Mouse (Mus musculus): ENCODE results near the gene Serinc2. TPM values are rescaled to one million over a fixed set of nuclear protein-coding genes. Genes with fewer than 3 reads are reported as not detected.

Serinc2 gene
- total and polyA plus RNA-seq, 2 experiments from 2014 or later, result 11.1 to 12.6 TPM

DNA sequence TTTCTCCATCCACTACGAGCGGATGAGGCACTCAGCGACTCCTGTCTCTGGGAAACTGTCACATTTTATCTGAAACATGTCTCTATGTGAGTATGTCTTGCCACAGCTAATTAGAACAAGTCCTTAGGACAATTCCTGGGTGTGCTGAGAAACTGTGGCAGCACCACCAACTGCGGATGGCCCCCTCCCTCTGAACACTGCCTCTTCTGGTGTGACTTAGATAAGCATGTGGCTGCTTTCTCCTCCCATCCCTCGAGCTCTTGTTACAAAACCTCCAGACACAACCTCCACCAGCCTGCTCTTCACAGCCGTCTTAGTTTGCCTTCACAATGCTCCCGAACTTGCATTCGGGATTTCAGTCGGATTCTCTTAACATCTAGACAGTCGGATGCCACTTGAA is 65.1 kb downstream of the Serinc2 start:
- H3K36me3 ChIP-seq (ENCODE audit: insufficient read depth, low read length), result no peaks in the 10 kb centered on the region
- 79% methylated on average over 10 of the region's 10 CpGs for WGBS
- no peak for ATAC-seq (ENCODE audit: low FRiP score)
- DNase-seq (ENCODE audit: low spot score), result no peak
- no peak overlapping the region for H3K27ac ChIP-seq (ENCODE audit: low read depth, low read length)
- no peak for TF ChIP-seq CTCF (IDR thresholded peaks at IDR 0.05)
- no peaks in the 10 kb centered on the region for H3K9me3 ChIP-seq (ENCODE audit: low read length)
- no peaks in the 10 kb centered on the region for H3K27me3 ChIP-seq (ENCODE audit: insufficient read depth, low read length)
- no peak overlapping the region for H3K4me2 ChIP-seq (ENCODE audit: low read depth, low read length, poor library complexity, severe bottlenecking)
- no peaks in the 10 kb centered on the region for H3K4me1 ChIP-seq (ENCODE audit: insufficient read depth, low read length)
- no peak overlapping the region for H3K4me3 ChIP-seq (ENCODE audit: low read depth, low read length)
- H3K9ac ChIP-seq (replicated peaks; ENCODE audit: low read length, poor library complexity, severe bottlenecking), result no peak overlapping the region

DNA sequence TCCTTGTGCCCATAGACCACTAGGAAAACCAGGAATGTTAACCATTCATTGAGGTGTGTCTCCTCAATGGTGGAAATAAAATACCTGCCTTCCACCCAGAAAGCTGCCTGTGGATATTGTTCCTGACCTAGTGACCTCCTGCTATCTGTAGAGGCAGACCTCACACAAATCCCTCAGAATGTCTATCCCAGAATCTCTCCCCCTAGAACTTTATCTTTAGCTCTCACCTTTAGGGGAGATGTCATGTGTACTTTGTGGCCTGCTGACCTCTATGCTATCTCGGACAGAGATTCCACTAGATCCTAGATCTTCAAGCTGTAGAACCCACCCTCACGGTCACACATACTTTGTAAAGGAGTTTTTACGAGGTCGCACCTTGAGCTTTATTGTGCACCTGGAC is 65.8 kb downstream of the Serinc2 start:
- WGBS, result 89% methylated on average over 4 of the region's 4 CpGs
- Histone ChIP-seq H3K9ac (replicated peaks; ENCODE audit: low read length, poor library complexity, severe bottlenecking) (no peak overlapping the region), H3K27me3 (ENCODE audit: insufficient read depth, low read length) (no peaks in the 10 kb centered on the region), H3K9me3 (ENCODE audit: low read length) (no peaks in the 10 kb centered on the region), H3K4me1 (ENCODE audit: insufficient read depth, low read length) (no peaks in the 10 kb centered on the region), H3K36me3 (ENCODE audit: insufficient read depth, low read length) (no peaks in the 10 kb centered on the region), H3K4me3 (ENCODE audit: low read depth, low read length) (no peak overlapping the region), H3K4me2 (ENCODE audit: low read depth, low read length, poor library complexity, severe bottlenecking) (no peak overlapping the region), H3K27ac (ENCODE audit: low read depth, low read length) (no peak overlapping the region)
- no peak for TF ChIP-seq CTCF (IDR thresholded peaks at IDR 0.05)
- ATAC-seq (ENCODE audit: low FRiP score) (no peak), DNase-seq (ENCODE audit: low spot score) (no peak)

DNA sequence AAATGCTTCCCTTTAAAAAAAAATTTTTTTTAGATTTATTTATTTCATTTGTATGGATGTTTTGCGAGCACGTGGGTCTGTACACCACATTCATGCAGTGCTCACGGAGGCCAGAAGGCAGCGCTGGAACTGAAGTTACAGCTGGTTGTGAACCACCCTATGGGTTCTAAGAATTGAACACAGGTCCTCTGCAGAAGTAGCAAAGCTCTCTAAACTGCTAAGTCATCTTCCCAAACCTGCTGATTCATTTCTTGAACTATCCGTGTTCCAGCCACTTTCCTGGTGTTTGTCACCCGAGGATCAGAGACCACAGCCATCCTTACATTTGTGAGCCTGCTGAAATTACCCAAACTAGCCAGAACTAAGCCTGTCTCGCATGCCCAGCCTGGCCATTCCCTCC is 66.6 kb downstream of the Serinc2 start:
- 78% methylated on average over 7 of the region's 7 CpGs for WGBS
- H3K27me3 ChIP-seq (ENCODE audit: insufficient read depth, low read length), result no peaks in the 10 kb centered on the region
- no peak for TF ChIP-seq CTCF (IDR thresholded peaks at IDR 0.05)
- DNase-seq (ENCODE audit: low spot score) (no peak), ATAC-seq (ENCODE audit: low FRiP score) (no peak)
- no peaks in the 10 kb centered on the region for H3K36me3 ChIP-seq (ENCODE audit: insufficient read depth, low read length)
- no peak overlapping the region for H3K4me3 ChIP-seq (ENCODE audit: low read depth, low read length)
- no peaks in the 10 kb centered on the region for H3K4me1 ChIP-seq (ENCODE audit: insufficient read depth, low read length)
- no peak overlapping the region for H3K9ac ChIP-seq (replicated peaks; ENCODE audit: low read length, poor library complexity, severe bottlenecking)
- H3K4me2 ChIP-seq (ENCODE audit: low read depth, low read length, poor library complexity, severe bottlenecking), result no peak overlapping the region
- no peak overlapping the region for H3K27ac ChIP-seq (ENCODE audit: low read depth, low read length)
- H3K9me3 ChIP-seq (ENCODE audit: low read length), result no peaks in the 10 kb centered on the region

DNA sequence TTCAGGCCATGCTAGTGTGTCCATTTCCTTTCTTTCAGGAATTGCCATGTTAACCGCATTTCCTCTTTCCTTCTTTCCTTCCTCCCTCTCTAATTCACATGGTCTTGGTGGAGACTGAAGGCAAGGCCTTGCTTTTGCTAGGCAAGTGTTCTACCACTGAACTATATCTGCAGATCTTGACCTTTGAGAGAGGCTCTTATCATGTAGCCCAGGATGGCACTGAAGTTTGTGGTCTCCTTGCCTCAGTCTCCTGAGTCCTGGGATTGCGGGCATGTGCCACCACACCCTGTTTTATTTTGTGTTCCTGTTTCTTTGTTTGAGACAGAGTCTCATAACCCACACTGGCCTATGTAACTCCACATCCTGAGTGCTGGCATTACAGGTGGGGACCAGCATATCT is 67.1 kb downstream of the Serinc2 start:
- no peak for TF ChIP-seq CTCF (IDR thresholded peaks at IDR 0.05)
- no peak for DNase-seq (ENCODE audit: low spot score)
- WGBS, result 84% methylated on average over 2 of the region's 2 CpGs
- no peak for ATAC-seq (ENCODE audit: low FRiP score)
- no peak overlapping the region for H3K4me2 ChIP-seq (ENCODE audit: low read depth, low read length, poor library complexity, severe bottlenecking)
- no peaks in the 10 kb centered on the region for H3K4me1 ChIP-seq (ENCODE audit: insufficient read depth, low read length)
- H3K9ac ChIP-seq (replicated peaks; ENCODE audit: low read length, poor library complexity, severe bottlenecking), result no peak overlapping the region
- no peaks in the 10 kb centered on the region for H3K9me3 ChIP-seq (ENCODE audit: low read length)
- no peaks in the 10 kb centered on the region for H3K27me3 ChIP-seq (ENCODE audit: insufficient read depth, low read length)
- no peak overlapping the region for H3K4me3 ChIP-seq (ENCODE audit: low read depth, low read length)
- no peak overlapping the region for H3K27ac ChIP-seq (ENCODE audit: low read depth, low read length)
- H3K36me3 ChIP-seq (ENCODE audit: insufficient read depth, low read length), result no peaks in the 10 kb centered on the region

Other genes with a start within 250 kb of the Serinc2 start
- gene Col16a1, start 231.4 kb downstream of the Serinc2 start, total RNA-seq (2014; rRNA removed), result 31.1 and 43.9 TPM in 2 replicates
- gene Col16a1, start 231.4 kb downstream of the Serinc2 start, polyA plus RNA-seq (2015; fragmentation: Nextera tagmentation; extraction: Ambion mirVana), result 12.5 and 13.8 TPM in 2 replicates
- gene Pef1, start 176.6 kb downstream of the Serinc2 start, total RNA-seq (2014; rRNA removed), result 49.8 and 61.5 TPM in 2 replicates
- 59.5 and 67.3 TPM in 2 replicates for gene Pef1, start 176.6 kb downstream of the Serinc2 start, polyA plus RNA-seq (2015; fragmentation: Nextera tagmentation; extraction: Ambion mirVana)
- gene Hcrtr1, start 139.8 kb downstream of the Serinc2 start, total RNA-seq (2014; rRNA removed), result 14.5 and 20.4 TPM in 2 replicates
- gene Hcrtr1, start 139.8 kb downstream of the Serinc2 start, polyA plus RNA-seq (2015; fragmentation: Nextera tagmentation; extraction: Ambion mirVana), result 13.9 and 16.7 TPM in 2 replicates
- gene Tinagl1, start 104.1 kb downstream of the Serinc2 start, total RNA-seq (2014; rRNA removed), result 7.2 and 7.5 TPM in 2 replicates
- 2.9 and 4.3 TPM in 2 replicates for gene Tinagl1, start 104.1 kb downstream of the Serinc2 start, polyA plus RNA-seq (2015; fragmentation: Nextera tagmentation; extraction: Ambion mirVana)
- 0.49 TPM in 1 of 2 replicates, not detected in the other for gene Gm853, start 56.8 kb downstream of the Serinc2 start, total RNA-seq (2014; rRNA removed)
- gene Gm853, start 56.8 kb downstream of the Serinc2 start, polyA plus RNA-seq (2015; fragmentation: Nextera tagmentation; extraction: Ambion mirVana), result not detected in 2 replicates
- gene Fabp3, start 29.4 kb upstream of the Serinc2 start, total RNA-seq (2014; rRNA removed), result 143 and 179 TPM in 2 replicates
- gene Fabp3, start 29.4 kb upstream of the Serinc2 start, polyA plus RNA-seq (2015; fragmentation: Nextera tagmentation; extraction: Ambion mirVana), result 394 and 409 TPM in 2 replicates
- gene Gm10570, start 29.5 kb upstream of the Serinc2 start, total RNA-seq (2014; rRNA removed), result 2.1 TPM in 1 of 2 replicates, not detected in the other
- gene Gm10570, start 29.5 kb upstream of the Serinc2 start, polyA plus RNA-seq (2015; fragmentation: Nextera tagmentation; extraction: Ambion mirVana), result 1.5 and 1.9 TPM in 2 replicates
- 27.7 and 38.3 TPM in 2 replicates for gene Zcchc17, start 80.7 kb upstream of the Serinc2 start, total RNA-seq (2014; rRNA removed)
- gene Zcchc17, start 80.7 kb upstream of the Serinc2 start, polyA plus RNA-seq (2015; fragmentation: Nextera tagmentation; extraction: Ambion mirVana), result 102 TPM in 2 replicates
- gene Snrnp40, start 80.9 kb upstream of the Serinc2 start, total RNA-seq (2014; rRNA removed), result 57.6 and 70.2 TPM in 2 replicates
- 75.5 and 76.8 TPM in 2 replicates for gene Snrnp40, start 80.9 kb upstream of the Serinc2 start, polyA plus RNA-seq (2015; fragmentation: Nextera tagmentation; extraction: Ambion mirVana)

All from midbrain, postnatal 0 days (tissue).